Mouse (Mus musculus) liver, embryonic 14.5 days (tissue): Measurements from ENCODE around the gene Tacc2.

Source experiments
- CTCF ChIP-seq: IDR thresholded peaks from 2 replicates; pipeline ENCODE4 v1.5.1; 2016; ENCODE audit warnings: antibody characterized with exemption, low read depth, control low read depth
- EP300 ChIP-seq: IDR thresholded peaks from 2 replicates; pipeline ENCODE4 v1.6.1; 2016; ENCODE audit warnings: antibody characterized with exemption, low read depth

- no peak for TF ChIP-seq CTCF
- TF ChIP-seq EP300: no peak
These were observed 180.2 kb downstream of the Tacc2 start for GRCm38 (mm10) chr7:130757326-130757865.
